Mouse (Mus musculus) left cerebral cortex, postnatal 10 days (tissue): ENCODE data around the gene Cdhr3. TPM values are rescaled to one million over a fixed set of nuclear protein-coding genes. Genes with fewer than 3 reads are reported as not detected.
"Not testable (repeated sequence)": the region's sequence is repeated elsewhere in the genome, so short reads cannot be mapped to it uniquely, and the experiment has no call there.

Experiments
- DNase-seq, 2 experiments: peaks; one replicate each; pipeline ENCODE4 v3.0.0; 2021 to 2022; ENCODE audit warnings: low spot score in 2 of 2, mixed read lengths in 1 of 2; ENCODE audit errors: extremely low spot score in 1 of 2
- intact Hi-C: fragments of 180-260 bp; cut with DNase I; formaldehyde crosslinking; loops from one replicate; pipeline ENCODE4 v1.15.1; 2025
- total RNA-seq, 2 experiments: library from RNA; stranded (reverse); gene quantifications; 2 replicates each; pipeline ENCODE4 v1.2.3; 2021

The Cdhr3 gene
- total RNA-seq, 2 experiments from 2014 or later, result 0.63 to 1.4 TPM

GRCm38 (mm10) chr12:33016824-33017705, 75.6 kb downstream of the Cdhr3 start:
- intact Hi-C loops, result loop anchor here (5.0 kb wide), 1 partner anchor 105 kb away; no protein-coding TSS in a partner anchor
- no peak for DNase-seq

DNA sequence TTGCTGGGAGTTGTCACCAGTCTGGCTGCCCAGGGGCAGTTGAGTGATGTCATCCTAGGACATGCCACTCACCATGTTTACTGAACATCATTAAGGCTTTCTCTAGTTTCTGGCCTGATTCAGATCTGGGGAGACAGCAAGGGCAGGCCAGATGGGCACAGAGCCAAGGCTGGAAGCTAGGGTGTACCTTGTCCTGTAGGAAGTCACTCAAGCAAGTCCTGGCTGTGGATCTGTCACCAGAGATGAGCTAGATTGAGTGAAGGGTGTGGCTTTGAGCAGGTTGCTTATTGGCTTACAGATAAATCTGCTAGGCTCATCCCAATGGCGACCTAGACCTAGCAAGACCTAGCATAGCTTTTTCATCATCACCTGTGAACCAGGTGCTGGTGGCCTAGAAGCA, 77.6 kb downstream of the Cdhr3 start:
- no peak for DNase-seq

DNA sequence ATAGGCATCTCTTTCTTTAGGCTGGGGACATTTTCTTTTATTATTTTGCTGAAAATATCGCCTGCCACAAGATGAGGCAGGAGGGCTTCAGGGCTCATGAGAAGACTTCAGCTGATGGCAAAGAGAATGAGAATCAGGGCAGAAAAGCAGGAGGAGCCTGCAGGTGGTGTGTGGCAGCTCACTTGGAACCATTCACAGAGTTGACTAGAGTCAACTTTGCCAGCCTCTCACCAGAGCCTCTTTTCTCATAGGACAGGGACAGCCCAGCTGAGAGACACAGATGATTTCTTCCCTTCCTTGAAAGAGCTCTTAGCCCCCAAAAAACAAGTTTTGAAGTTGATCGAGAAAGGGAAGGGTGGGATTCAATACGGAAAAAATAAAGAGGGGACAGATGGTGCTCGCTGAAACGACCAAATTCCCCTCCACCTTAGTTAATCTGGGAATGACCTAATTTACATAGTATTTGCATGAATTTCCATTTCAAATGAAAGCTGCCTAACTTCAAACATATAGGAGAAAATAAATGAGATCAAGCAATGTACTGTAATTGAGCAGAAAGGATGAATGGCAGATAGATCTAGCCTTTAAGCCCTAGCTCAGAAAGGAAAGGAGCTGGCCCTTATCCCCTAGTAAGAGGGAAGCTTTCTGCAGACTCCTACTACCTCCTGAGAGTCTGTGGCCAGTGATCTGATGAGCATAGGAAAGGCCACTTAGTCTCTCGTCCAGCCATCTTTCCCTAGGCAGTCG, 78.5 kb downstream of the Cdhr3 start:
- no peak for DNase-seq
- intact Hi-C loops, result no loop called here

More for the DNA sequence above, 77.6 kb downstream of the Cdhr3 start:
- intact Hi-C loops, result loop anchor here (5.0 kb wide), 1 partner anchor 103 kb away; no protein-coding TSS in a partner anchor

DNA sequence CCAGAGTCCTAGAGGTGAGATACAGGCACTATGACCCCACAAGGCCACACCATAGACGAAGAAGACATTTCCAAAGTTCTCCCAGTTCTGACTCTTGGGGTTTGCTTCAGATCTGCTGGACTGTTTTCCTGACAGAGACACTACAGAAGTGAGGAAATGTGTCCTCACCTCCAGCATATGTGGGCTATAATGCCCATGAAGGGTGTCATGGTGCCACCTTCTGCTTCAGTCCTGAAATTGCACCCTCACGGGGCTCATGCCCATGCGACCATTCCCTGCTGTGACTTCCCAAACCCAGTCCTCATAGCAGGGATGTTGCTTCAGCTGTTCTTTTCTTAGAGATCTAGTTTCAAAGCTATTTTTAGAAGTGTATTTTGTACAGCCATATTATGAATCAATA, 82.6 kb downstream of the Cdhr3 start:
- intact Hi-C loops, result no loop called here
- DNase-seq, result peak in 1 of 2 experiments; percentile 60

DNA sequence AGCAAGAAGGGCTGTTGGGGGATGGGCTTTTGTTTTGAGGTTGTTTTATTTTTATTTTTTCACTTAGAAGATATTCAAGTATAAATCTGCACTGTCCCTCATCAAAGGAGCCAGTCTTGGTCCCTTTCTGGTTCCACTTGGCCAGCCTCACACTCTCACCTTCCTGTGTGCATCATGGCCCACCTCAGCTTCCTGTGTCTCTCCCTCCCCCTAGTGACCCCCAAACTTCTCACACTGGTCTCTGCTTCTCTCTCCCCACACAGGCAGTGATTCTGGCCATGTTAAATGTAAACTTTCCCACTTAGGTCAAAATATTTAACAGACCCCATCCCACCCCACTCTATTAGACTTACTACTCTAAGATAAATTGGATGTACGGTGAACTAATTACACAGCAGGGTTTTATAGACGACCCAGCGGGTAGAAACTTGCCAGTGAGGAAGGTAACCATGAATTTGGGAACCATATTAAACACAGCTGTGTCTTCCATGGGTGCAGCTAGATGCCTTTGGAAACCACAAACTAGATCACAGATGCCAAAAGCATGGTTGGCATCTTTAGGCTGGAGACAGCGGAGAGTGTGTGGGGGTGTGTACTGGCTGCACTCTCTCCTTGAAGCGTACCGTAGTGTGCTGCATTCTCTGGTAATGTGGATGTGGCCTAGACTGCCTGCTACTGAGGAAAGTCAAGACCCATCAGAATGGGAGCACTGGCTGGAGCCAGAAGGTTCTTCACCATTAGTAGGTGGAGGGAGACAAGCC, 83.3 kb downstream of the Cdhr3 start:
- intact Hi-C loops, result no loop called here
- DNase-seq, result no peak

GRCm38 (mm10) chr12:33008305-33009110, 84.2 kb downstream of the Cdhr3 start:
- DNase-seq, result no peak
- intact Hi-C loops, result no loop called here

DNA sequence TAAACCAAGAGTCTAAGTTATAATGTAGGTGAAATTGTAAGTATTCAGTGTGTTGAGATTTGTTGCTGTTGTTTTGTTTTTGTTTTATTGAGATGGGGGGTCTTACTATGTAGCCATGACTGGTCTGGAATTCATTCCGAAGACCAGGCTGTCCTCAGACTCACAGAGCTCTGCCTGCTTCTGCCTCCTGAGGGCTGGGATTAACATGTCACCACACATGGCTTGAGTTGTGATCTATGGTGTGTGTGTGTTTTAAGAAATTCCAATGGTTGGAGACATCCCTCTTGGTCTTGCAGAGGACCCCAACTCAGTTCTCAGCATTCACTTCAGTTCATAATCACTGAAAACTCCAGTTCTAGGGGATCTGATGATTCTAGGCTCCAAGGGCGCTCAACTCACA, 85.5 kb downstream of the Cdhr3 start:
- intact Hi-C loops, result no loop called here

GRCm38 (mm10) chr12:33005858-33006257, 86.8 kb downstream of the Cdhr3 start:
- DNase-seq, result no peak
- intact Hi-C loops, result no loop called here

More for the DNA sequence above, 85.5 kb downstream of the Cdhr3 start:
- DNase-seq, result no peak

DNA sequence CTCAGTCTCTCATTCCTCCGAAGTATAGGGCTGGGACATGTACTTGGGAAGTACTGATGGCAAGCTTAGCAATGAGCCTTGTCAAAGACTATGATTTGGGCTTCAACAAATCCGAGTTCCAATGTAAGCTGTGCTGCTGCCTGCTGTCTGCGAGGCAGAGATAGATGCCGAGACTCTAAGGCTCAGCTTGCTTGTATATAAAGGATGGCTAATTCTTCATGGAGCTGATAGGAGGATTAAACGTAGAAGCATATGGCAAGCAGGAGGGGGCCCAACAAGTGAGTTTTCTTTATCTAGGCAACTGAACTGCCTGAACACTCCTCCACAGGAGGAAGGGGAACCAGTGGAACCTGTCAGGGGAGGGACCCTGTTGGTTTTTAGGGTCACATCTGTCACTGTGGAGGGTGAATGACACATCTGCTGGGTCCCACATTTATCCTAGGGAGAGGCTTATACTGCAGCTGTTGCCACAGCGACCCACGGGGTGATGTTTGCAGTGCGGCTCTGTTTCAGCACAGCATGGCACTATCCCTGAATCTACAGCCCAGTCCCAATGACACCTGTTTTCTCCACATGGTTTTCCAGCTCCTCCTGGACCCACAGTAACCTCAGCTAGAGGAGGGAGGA, 89.2 kb downstream of the Cdhr3 start:
- intact Hi-C loops, result no loop called here
- DNase-seq, result no peak

GRCm38 (mm10) chr12:33000402-33000801, 92.3 kb downstream of the Cdhr3 start:
- intact Hi-C loops, result no loop called here
- no peak for DNase-seq

GRCm38 (mm10) chr12:32999778-33000177, 92.9 kb downstream of the Cdhr3 start:
- intact Hi-C loops, DNase-seq: not testable (repeated sequence)

DNA sequence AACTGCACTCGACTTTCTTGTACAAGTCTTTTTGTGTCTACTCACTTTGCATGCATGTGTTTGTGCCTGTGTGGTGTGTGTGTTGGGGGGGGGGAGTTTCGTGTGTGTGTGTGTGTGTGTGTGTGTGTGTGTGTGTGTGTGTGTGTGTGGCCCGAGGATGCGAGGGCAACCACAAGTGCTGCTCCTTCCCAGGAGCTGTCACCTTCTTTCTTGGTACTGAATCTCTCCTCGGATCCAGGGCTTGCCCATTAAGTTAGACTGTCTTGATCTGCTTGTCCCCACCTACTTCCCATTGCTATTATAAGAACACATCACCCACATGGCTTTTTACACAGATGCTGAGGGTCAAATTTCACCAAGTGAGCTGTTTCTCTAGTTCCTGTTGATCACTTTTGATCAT, 93.9 kb downstream of the Cdhr3 start:
- DNase-seq, result no peak
- intact Hi-C loops, result no loop called here

GRCm38 (mm10) chr12:32995081-32995834, 97.4 kb downstream of the Cdhr3 start:
- peak in 1 of 2 experiments; percentile 45 for DNase-seq
- intact Hi-C loops, result no loop called here

DNA sequence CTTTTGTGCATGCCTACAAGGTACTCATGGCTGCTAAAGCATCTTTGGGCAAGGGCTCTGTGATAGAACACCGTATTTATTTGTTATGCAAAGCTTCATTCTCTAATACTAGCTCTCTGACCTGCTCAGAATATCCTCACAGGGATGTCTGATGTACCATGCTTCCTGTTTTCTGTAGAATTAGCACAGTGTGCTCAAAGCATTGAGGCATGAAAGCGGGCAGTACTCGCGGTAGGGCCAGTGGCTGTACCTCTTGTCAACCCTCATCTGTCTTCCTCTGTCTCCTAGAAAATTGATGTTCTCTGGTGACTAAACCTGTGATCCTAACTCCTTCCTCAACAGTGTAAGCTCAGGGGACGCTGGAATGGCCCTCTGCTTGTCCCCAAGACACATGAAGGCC, 98.6 kb downstream of the Cdhr3 start:
- intact Hi-C loops, result no loop called here
- DNase-seq, result no peak

DNA sequence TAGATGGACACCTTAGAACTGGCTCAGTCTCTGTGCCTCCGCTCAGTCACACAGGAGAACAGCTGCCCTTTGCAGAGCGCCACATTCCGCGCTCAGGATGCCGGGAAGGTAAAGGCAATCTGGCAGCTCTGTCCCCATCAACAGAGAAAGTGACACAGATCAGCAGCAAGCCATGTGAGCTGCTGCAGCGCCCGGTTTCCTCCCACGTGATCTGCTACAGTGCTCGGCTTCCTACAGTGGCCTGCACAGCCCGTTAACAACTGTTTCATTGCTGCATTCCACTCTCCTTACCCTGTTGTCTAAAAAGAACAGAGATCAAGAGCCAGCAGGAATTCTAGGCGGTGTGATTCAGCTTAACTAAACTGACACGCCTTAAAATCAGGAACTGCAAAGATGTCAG, 102.9 kb downstream of the Cdhr3 start:
- peak in 1 of 2 experiments; percentile 33 for DNase-seq
- intact Hi-C loops, result no loop called here

- intact Hi-C loops, result no loop called here
- no peak for DNase-seq
These were observed 106.4 kb downstream of the Cdhr3 start for GRCm38 (mm10) chr12:32986284-32986683.
